Mouse (Mus musculus): ENCODE measurements at regions not wholly inside any gene's neighbourhood (a gene's known extent, or its start where the extent isn't known, plus 50 kb on each side); places are given as distances from the start of the nearest gene placed in this dataset.

DNA sequence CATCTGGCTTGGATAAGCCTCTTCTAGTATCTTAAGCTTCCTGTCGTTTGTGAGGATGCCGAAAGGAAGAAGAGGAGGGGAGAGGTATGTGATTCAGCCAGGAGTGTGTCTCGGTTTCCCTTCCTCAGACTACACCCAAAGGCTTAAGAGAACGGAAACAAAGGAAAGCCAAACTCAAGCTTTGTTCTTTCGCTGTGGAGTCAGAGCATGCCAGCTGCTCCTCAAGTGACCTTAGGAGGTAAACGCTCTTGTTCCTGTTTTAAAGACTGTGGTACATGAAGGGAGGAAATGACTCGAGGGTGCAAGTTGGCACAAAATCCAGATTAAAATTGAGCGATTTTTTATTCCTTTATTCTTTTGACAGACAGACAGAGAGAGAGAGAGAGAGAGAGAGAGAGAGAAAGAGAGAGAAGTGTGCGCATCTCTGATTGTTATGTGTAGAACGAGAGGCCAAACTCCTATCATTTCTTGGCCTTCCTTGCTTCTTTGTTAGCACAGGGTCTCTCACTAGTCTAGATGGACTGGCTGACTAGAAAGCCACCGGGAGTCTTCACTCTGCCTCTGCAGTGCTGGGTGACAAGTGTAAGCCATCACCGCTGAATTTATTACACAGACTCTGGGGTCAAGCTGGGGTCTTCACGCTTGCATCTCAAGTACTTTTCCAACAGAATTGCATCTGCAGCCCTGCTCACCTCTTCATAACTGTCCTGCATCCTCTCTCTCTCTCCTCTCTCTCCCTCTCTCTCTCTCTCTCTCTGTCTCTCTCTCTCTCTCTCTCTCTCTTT is 151.5 kb upstream of the Pde3a start:
- WGBS = 60% methylated on average over 13 of the region's 13 CpGs
- Histone ChIP-seq H3K27me3 (no peaks in the 10 kb centered on the region), H3K36me3 (ENCODE audit: poor library complexity, severe bottlenecking) (no peaks in the 10 kb centered on the region), H3K4me1 (no peaks in the 10 kb centered on the region), H3K4me3 (no peak overlapping the region), H3K9me3 (replicated peaks) (no peaks in the 10 kb centered on the region), H3K27ac (no peak overlapping the region), H3K4me2 (no peak overlapping the region), H3K9ac (no peak overlapping the region)
- no peak for ATAC-seq

- H3K9me3 ChIP-seq (replicated peaks) = no peaks in the 10 kb centered on the region
- H3K27ac ChIP-seq = no peak overlapping the region
- no peaks in the 10 kb centered on the region for H3K36me3 ChIP-seq (ENCODE audit: poor library complexity, severe bottlenecking)
- H3K4me1 ChIP-seq = no peaks in the 10 kb centered on the region
- H3K4me3 ChIP-seq = no peak overlapping the region
- no peak overlapping the region for H3K4me2 ChIP-seq
- WGBS = 81% methylated on average over 5 of the region's 5 CpGs
- ATAC-seq = no peak
- no peaks in the 10 kb centered on the region for H3K27me3 ChIP-seq
- no peak overlapping the region for H3K9ac ChIP-seq
Measured at GRCm38 (mm10) chr6:141118287-141118686, 130.8 kb upstream of the Pde3a start.

DNA sequence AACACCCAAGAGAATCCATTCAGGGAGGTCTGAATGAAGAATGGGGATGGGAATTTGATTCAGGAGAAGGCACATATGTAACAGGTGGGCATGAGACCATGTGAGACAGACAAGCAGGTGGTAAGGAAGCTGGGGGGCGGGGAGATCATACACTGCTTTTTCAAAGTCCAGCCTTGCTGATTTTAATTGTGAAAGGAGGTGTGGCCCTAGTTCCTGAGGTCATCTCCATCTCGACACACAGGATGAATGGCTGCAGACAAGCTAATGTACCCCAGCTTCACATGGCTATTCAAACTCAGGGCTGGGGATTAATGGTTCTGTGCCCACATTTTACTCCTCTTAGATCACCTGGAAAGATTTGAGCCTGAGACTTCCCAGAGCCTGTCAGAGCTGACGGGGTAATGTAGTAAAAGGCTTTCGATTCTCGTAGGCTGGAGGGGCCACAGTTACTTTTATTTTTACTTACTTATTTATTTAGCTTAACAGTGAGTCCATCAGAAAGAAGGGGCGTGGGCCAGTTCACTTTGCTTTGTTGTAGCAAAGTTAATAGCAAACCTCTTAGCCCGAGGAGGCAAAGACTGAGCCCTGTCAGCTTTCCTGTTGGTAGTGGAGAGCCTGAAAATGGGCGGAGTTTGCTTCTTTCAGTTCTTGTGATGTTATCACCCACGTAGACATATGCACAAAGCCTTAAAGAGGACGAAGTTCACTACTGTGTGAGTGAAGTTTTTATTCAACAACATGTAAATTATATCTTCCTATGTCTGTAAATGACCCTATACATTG is 122.3 kb upstream of the Pde3a start:
- 57% methylated on average over 10 of the region's 10 CpGs for WGBS
- Histone ChIP-seq H3K9me3 (replicated peaks) (no peaks in the 10 kb centered on the region), H3K27me3 (no peaks in the 10 kb centered on the region), H3K36me3 (ENCODE audit: poor library complexity, severe bottlenecking) (no peaks in the 10 kb centered on the region), H3K4me3 (no peak overlapping the region), H3K9ac (no peak overlapping the region), H3K4me1 (no peaks in the 10 kb centered on the region), H3K4me2 (no peak overlapping the region), H3K27ac (no peak overlapping the region)
- ATAC-seq = no peak

- no peaks in the 10 kb centered on the region for H3K27me3 ChIP-seq
- no peaks in the 10 kb centered on the region for H3K36me3 ChIP-seq (ENCODE audit: poor library complexity, severe bottlenecking)
- H3K4me2 ChIP-seq = no peak overlapping the region
- H3K27ac ChIP-seq = no peak overlapping the region
- H3K9me3 ChIP-seq (replicated peaks) = no peaks in the 10 kb centered on the region
- no peaks in the 10 kb centered on the region for H3K4me1 ChIP-seq
- 76% methylated on average over 1 of the region's 1 CpGs for WGBS
- no peak overlapping the region for H3K9ac ChIP-seq
- no peak for ATAC-seq
- no peak overlapping the region for H3K4me3 ChIP-seq
Measured at GRCm38 (mm10) chr6:141129596-141129995, 119.5 kb upstream of the Pde3a start.

- no peak overlapping the region for H3K9ac ChIP-seq
- ATAC-seq = no peak
- no peaks in the 10 kb centered on the region for H3K27me3 ChIP-seq
- no peak overlapping the region for H3K27ac ChIP-seq
- no peaks in the 10 kb centered on the region for H3K4me1 ChIP-seq
- no peaks in the 10 kb centered on the region for H3K9me3 ChIP-seq (replicated peaks)
- H3K36me3 ChIP-seq (ENCODE audit: poor library complexity, severe bottlenecking) = no peaks in the 10 kb centered on the region
- WGBS = 63% methylated on average over 6 of the region's 6 CpGs
- H3K4me2 ChIP-seq = no peak overlapping the region
- no peak overlapping the region for H3K4me3 ChIP-seq
Measured at GRCm38 (mm10) chr6:141134176-141134575, 114.9 kb upstream of the Pde3a start.

- WGBS = 75% methylated on average over 12 of the region's 12 CpGs
- Histone ChIP-seq H3K4me2 (no peak overlapping the region), H3K4me3 (no peak overlapping the region), H3K9me3 (replicated peaks) (no peaks in the 10 kb centered on the region), H3K36me3 (ENCODE audit: poor library complexity, severe bottlenecking) (no peaks in the 10 kb centered on the region), H3K27me3 (no peaks in the 10 kb centered on the region), H3K27ac (no peak overlapping the region), H3K9ac (no peak overlapping the region), H3K4me1 (no peaks in the 10 kb centered on the region)
- no peak for ATAC-seq
Measured at GRCm38 (mm10) chr6:141136664-141137375, 112.2 kb upstream of the Pde3a start.

DNA sequence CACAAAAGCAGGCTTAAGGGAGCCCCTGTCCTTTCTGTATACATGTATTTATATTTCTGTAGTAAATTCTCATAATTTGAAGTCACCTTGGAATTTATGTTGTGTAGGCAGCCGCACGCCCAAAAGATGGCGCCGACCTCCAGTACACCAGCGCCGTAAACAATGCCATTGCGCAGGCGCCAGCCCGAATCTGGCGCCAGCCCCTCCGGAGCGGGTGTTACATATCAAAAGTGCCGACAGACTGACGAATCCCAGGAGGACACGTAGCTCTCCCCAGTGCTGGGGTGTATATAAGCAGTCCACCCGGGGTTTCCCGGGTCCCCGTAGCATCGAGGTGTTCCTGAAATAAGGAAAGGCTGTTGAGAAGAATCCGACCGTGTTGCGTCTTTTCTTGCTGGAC is 108.1 kb upstream of the Pde3a start:
- no peak overlapping the region for H3K27ac ChIP-seq
- no peak overlapping the region for H3K9ac ChIP-seq
- H3K9me3 ChIP-seq (replicated peaks) = no peaks in the 10 kb centered on the region
- no peaks in the 10 kb centered on the region for H3K27me3 ChIP-seq
- H3K4me2 ChIP-seq = no peak overlapping the region
- ATAC-seq = no peak
- no peaks in the 10 kb centered on the region for H3K36me3 ChIP-seq (ENCODE audit: poor library complexity, severe bottlenecking)
- WGBS = 96% methylated on average over 22 of the region's 22 CpGs
- no peak overlapping the region for H3K4me3 ChIP-seq
- H3K4me1 ChIP-seq = no peaks in the 10 kb centered on the region

DNA sequence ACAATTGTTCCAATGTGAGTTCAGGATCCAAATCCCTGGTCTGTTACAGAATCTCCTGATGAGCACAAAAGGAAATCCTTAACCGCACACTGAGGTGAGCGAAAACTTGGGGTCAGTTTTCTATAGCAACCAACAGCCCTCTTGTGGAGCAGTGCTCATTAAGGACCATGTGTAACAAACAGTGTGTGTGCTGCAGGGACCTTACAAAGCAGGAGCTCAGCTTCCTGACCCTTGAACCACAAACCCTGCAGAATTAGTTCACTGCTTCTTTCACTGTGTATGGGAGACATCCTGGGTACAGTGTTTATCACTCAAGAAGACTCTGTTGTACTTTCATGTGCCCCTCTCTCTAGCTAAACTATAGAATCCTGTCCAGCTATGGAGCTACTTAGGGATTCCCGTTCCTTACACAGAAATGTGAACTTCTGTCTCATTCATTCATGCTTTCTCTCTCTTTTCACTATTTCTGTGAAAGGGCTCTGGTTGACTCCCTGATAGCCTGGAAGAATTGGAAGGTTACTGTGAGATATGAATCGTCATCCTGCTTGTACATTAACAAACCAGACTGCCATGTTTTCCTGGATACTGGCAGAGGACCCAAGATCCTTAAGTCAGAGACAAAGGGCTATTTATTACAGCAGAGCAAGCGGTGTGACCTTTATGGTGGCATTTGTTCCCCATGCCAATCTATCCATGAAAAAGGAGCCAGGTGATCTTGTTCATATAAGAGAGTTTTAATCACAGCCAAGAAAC is 100.5 kb upstream of the Pde3a start:
- H3K36me3 ChIP-seq (ENCODE audit: poor library complexity, severe bottlenecking) = no peaks in the 10 kb centered on the region
- H3K27me3 ChIP-seq = no peaks in the 10 kb centered on the region
- H3K4me1 ChIP-seq = 0 out of 2 replicates have a peak, but pooled peaks cover 9% of the 10 kb centered on the region
- no peak overlapping the region for H3K4me2 ChIP-seq
- H3K9me3 ChIP-seq (replicated peaks) = no peaks in the 10 kb centered on the region
- no peak overlapping the region for H3K9ac ChIP-seq
- WGBS = 35% methylated on average over 5 of the region's 5 CpGs
- H3K4me3 ChIP-seq = no peak overlapping the region
- ATAC-seq = peak; percentile 62; the same call in 1 of the 2 replicates
- H3K27ac ChIP-seq = no peak overlapping the region

DNA sequence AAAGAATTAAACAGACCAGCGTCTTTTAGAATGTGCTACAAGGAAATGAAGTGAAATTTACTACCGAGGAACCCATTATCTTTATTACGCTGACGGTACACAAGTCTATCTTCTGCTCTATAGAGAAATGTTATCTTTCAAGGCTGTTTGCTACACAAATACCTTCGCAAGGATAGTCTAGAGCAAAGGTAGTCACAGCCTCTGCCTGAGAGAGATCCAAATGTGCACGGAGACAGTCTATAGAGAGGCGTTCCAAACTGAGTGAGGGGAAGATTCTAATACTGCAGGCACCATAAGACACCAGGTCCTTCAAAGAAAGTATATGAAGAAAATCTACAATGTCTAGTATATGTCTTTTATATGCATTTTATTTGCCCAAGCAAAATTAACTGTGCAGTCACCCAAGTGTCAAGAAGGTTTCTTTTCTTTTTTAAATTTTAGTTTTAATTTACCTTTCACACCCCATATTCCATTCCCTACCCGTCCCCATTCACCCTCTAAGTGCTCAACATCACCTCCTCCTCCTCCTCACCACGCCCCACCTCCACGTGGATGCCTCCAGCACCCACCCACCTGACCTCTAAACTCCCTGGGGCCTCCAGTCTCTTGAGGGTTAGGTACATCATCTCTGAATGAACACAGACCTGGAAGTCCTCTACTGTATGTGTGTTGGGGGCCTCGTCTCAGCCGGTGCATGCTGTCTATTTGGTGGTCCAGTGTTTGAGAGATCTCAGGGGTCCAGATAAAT is 99.7 kb upstream of the Pde3a start:
- Histone ChIP-seq H3K9me3 (replicated peaks) (no peaks in the 10 kb centered on the region), H3K4me1 (0 out of 2 replicates have a peak, but pooled peaks cover 9% of the 10 kb centered on the region), H3K36me3 (ENCODE audit: poor library complexity, severe bottlenecking) (no peaks in the 10 kb centered on the region), H3K4me3 (no peak overlapping the region), H3K27ac (no peak overlapping the region), H3K27me3 (no peaks in the 10 kb centered on the region), H3K9ac (no peak overlapping the region), H3K4me2 (no peak overlapping the region)
- no peak for ATAC-seq
- WGBS = 87% methylated on average over 12 of the region's 12 CpGs

GRCm38 (mm10) chr6:141159326-141159725 is 89.7 kb upstream of the Pde3a start:
- Histone ChIP-seq H3K4me1 (no peaks in the 10 kb centered on the region), H3K4me2 (no peak overlapping the region), H3K36me3 (ENCODE audit: poor library complexity, severe bottlenecking) (no peaks in the 10 kb centered on the region), H3K9ac (no peak overlapping the region), H3K9me3 (replicated peaks) (no peaks in the 10 kb centered on the region; the same call in 1 of the 2 replicates), H3K4me3 (no peak overlapping the region), H3K27ac (no peak overlapping the region), H3K27me3 (no peaks in the 10 kb centered on the region)
- WGBS = 87% methylated on average over 5 of the region's 5 CpGs
- ATAC-seq = no peak

DNA sequence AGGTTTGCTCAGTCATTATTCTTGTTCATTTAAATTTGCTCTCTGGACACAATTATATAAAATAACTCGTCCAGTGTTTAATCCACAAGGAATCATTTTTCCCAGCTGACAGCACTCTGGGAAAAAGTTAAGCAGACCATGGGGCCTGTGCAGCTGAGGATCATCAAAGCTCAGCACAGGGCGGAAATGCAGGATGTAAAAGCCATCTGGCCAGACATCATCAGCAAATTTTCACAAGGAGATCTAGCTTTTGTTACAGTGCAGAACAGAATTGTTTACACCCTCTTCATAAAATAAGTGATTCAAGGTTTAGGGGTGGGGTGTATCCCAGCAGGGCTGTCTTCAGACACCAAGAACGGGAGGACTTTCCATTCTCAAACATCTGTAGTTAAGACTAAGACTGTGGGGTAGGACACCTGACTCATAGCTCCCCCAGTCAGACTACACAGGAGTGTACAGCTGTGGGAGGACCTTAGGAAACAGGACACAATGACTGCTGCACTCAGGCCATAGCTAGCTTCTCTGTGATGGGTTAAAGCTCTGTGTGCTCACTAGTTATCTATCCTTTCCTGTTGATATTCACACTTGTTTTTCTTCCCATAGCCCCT is 87.3 kb upstream of the Pde3a start:
- no peaks in the 10 kb centered on the region for H3K9me3 ChIP-seq (replicated peaks)
- no peaks in the 10 kb centered on the region for H3K4me1 ChIP-seq
- no peaks in the 10 kb centered on the region for H3K36me3 ChIP-seq (ENCODE audit: poor library complexity, severe bottlenecking)
- H3K27me3 ChIP-seq = no peaks in the 10 kb centered on the region
- no peak overlapping the region for H3K4me3 ChIP-seq
- ATAC-seq = no peak
- 84% methylated on average over 3 of the region's 3 CpGs for WGBS
- H3K4me2 ChIP-seq = no peak overlapping the region
- H3K9ac ChIP-seq = no peak overlapping the region
- H3K27ac ChIP-seq = no peak overlapping the region
